Mouse (Mus musculus): ENCODE results near the gene Agbl4. TPM values are rescaled to one million over a fixed set of nuclear protein-coding genes. Genes with fewer than 3 reads are reported as not detected.

The Agbl4 gene
- not detected in 3 replicates for total RNA-seq (2017)

DNA sequence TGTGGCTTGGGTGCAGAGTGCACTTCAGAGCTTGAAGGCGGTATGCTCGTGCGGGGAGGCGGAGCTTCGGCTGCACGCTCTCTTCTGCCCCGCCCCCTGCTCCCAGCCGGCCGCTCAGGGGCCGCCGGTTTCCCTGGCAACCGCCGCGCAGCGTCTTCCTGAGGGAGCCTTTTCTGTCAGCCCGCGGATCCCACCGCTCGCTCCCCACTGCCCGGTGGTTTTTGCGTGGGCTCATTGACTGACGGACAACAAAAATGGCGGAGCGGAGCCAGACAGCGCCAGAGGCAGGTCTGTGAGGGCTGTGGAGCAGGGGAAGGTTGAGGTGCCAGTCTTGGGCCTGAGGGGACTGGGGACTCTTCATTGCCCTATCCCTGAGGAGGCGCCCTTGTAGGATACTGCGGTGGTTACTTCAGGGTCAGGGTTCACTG, at the start of gene Agbl4:
Gene Agbl4 (plus strand): TSS at position 44 of the 428 bp plus-strand sequence.
- no peak for ATAC-seq (replicated peaks; ENCODE audit: insufficient number of reproducible peaks, low FRiP score, low TSS enrichment, poor library complexity, severe bottlenecking)

- no peak for ATAC-seq (replicated peaks; ENCODE audit: insufficient number of reproducible peaks, low FRiP score, low TSS enrichment, poor library complexity, severe bottlenecking)
Observed at GRCm38 (mm10) chr4:110350856-110351177, 46.6 kb upstream of the Agbl4 start.

GRCm38 (mm10) chr4:110351178-110352000, 46.1 kb upstream of the Agbl4 start, which contains the start of gene Elavl4:
Elavl4 (minus strand) TSS chr4:110351909.
- no peak for ATAC-seq (replicated peaks; ENCODE audit: insufficient number of reproducible peaks, low FRiP score, low TSS enrichment, poor library complexity, severe bottlenecking)

DNA sequence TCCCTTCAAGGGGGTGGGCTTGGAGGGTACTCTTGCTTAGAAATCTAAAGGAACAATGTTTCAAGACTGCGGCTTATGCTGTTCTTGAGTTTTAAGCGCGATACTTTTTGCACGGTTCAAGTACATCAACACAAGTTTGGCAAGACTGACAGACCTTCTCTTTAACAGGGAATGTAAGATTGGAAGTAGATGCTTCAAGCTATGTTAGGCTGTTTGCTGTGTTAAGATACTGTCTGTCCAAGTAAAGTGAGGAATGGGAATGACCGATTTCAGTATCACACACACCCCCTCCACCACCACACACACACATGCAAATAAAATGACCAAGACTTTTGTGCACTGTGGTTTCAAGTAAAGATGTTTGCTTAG, 45.5 kb upstream of the Agbl4 start:
- ATAC-seq (replicated peaks; ENCODE audit: insufficient number of reproducible peaks, low FRiP score, low TSS enrichment, poor library complexity, severe bottlenecking), result no peak

- ATAC-seq (replicated peaks; ENCODE audit: insufficient number of reproducible peaks, low FRiP score, low TSS enrichment, poor library complexity, severe bottlenecking), result no peak
Observed at GRCm38 (mm10) chr4:110360568-110360967, 36.9 kb upstream of the Agbl4 start.

DNA sequence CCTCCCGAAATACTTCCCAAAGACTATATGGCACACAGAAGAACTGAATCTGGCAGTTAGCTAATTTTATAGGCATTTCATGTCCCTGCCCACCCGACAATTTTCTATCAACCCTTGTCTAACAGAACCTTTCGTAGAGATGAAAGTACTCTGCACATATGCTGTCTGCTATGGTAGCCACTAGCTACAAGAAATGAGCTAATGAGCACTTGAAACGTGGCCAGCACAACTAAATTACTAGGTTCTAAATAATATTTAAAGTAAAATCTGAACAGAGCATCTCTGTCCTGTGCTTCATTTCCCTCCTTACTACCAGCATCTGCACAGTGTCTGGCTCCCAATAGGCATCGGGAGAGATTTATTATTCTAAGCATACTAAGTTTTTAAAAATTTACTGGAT, 1.2 kb upstream of the Agbl4 start:
- ATAC-seq (replicated peaks; ENCODE audit: insufficient number of reproducible peaks, low FRiP score, low TSS enrichment, poor library complexity, severe bottlenecking), result no peak

- no peak for ATAC-seq (replicated peaks; ENCODE audit: insufficient number of reproducible peaks, low FRiP score, low TSS enrichment, poor library complexity, severe bottlenecking)
Observed at GRCm38 (mm10) chr4:110420306-110420705, 22.8 kb downstream of the Agbl4 start.

- no peak for ATAC-seq (replicated peaks; ENCODE audit: insufficient number of reproducible peaks, low FRiP score, low TSS enrichment, poor library complexity, severe bottlenecking)
Observed at GRCm38 (mm10) chr4:110427653-110428052, 30.2 kb downstream of the Agbl4 start.

GRCm38 (mm10) chr4:110494371-110494770, 96.9 kb downstream of the Agbl4 start:
- ATAC-seq (replicated peaks; ENCODE audit: insufficient number of reproducible peaks, low FRiP score, low TSS enrichment, poor library complexity, severe bottlenecking), result no peak

DNA sequence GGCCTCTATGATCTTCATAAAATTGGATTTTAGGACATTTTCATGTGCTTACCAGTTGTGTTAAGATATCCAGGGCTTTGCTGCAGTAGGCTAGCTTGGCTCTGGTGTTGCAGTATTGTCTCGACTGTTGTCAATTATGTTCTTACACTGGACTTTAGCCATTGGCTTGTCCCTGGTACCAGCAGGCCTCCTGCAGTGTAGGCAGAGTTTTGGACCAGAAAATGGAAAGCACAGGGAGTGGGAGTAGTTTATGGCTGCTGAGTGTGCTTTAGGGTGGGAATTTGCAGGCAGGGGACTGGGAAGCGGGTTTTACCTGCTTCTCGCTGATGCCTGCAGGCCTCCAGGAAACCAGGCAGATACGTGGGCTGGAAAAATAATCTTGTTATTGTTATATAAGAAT, 132.3 kb downstream of the Agbl4 start:
- ATAC-seq (replicated peaks; ENCODE audit: insufficient number of reproducible peaks, low FRiP score, low TSS enrichment, poor library complexity, severe bottlenecking), result no peak

- ATAC-seq (replicated peaks; ENCODE audit: insufficient number of reproducible peaks, low FRiP score, low TSS enrichment, poor library complexity, severe bottlenecking), result no peak
Observed at GRCm38 (mm10) chr4:110549223-110549622, 151.8 kb downstream of the Agbl4 start.

GRCm38 (mm10) chr4:110597726-110598283, 200.3 kb downstream of the Agbl4 start:
- no peak for ATAC-seq (replicated peaks; ENCODE audit: insufficient number of reproducible peaks, low FRiP score, low TSS enrichment, poor library complexity, severe bottlenecking)

DNA sequence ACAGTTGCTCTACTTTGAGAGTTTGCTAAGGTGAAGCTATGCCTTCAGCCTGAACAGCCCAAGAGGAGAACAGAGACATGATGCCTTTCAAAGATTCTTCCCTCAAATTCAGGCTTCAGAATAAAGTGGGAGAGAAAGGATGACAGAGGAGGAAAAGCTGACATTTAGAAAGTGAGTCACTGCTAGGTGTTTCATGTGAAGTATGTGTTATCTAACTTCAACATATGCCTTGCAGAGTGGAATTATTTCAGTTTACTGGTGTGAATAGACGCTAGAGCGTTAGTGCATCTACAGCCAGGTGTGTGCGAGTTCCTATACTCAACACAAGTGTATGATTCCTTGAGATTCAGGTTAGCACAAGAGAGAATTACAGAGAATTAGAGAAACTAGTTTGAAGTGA, 244.0 kb downstream of the Agbl4 start:
- no peak for ATAC-seq (replicated peaks; ENCODE audit: insufficient number of reproducible peaks, low FRiP score, low TSS enrichment, poor library complexity, severe bottlenecking)

GRCm38 (mm10) chr4:110662940-110663339, 265.5 kb downstream of the Agbl4 start:
- no peak for ATAC-seq (replicated peaks; ENCODE audit: insufficient number of reproducible peaks, low FRiP score, low TSS enrichment, poor library complexity, severe bottlenecking)

DNA sequence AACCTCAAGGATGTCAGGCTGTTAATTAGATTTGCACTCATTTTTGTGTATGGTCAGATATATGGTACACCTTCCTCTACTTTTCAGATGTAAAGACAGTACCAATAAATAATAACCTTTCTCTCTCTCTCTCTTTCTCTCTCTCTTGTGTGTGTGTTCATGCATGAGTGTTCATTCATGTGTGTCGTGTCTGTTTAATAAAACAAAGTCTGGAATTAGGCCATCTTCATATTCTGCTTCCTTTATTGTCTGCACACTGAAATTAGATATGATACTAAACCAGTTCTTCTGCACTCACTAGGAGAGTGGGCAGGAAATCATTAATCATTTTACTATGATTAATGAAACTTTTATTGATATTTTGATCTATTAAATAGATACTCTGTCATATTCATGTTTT, 276.7 kb downstream of the Agbl4 start:
- no peak for ATAC-seq (replicated peaks; ENCODE audit: insufficient number of reproducible peaks, low FRiP score, low TSS enrichment, poor library complexity, severe bottlenecking)

DNA sequence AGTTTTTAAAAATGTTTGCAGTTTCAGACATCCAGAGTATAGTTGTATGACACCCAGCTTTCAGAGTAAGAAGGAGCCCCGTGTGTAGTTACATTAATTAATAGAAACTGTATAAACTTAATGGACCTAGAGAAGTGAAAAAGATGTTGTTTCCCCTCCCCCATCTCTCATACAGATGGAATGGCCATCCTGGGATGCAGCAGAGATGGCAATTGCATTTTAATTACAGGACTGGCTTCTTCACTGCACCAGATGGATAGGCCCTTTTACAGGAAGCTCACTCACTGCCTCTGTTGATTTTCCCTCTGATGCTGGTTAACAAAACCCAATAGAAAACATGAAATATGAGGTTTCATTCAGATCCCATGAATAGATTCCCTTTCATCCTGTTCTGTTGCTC, 337.7 kb downstream of the Agbl4 start:
- ATAC-seq (replicated peaks; ENCODE audit: insufficient number of reproducible peaks, low FRiP score, low TSS enrichment, poor library complexity, severe bottlenecking), result no peak

GRCm38 (mm10) chr4:110757941-110758340, 360.5 kb downstream of the Agbl4 start:
- ATAC-seq (replicated peaks; ENCODE audit: insufficient number of reproducible peaks, low FRiP score, low TSS enrichment, poor library complexity, severe bottlenecking), result no peak

GRCm38 (mm10) chr4:110788596-110788995, 391.1 kb downstream of the Agbl4 start:
- ATAC-seq (replicated peaks; ENCODE audit: insufficient number of reproducible peaks, low FRiP score, low TSS enrichment, poor library complexity, severe bottlenecking), result no peak

GRCm38 (mm10) chr4:110799902-110800301, 402.4 kb downstream of the Agbl4 start:
- ATAC-seq (replicated peaks; ENCODE audit: insufficient number of reproducible peaks, low FRiP score, low TSS enrichment, poor library complexity, severe bottlenecking), result no peak

- ATAC-seq (replicated peaks; ENCODE audit: insufficient number of reproducible peaks, low FRiP score, low TSS enrichment, poor library complexity, severe bottlenecking), result no peak
Observed at GRCm38 (mm10) chr4:110810947-110811346, 413.5 kb downstream of the Agbl4 start.
